Mouse (Mus musculus): ENCODE results near the gene Slc2a3.
"Not testable (repeated sequence)": the region's sequence is repeated elsewhere in the genome, so short reads cannot be mapped to it uniquely, and the experiment has no call there.

Gene Slc2a3

DNA sequence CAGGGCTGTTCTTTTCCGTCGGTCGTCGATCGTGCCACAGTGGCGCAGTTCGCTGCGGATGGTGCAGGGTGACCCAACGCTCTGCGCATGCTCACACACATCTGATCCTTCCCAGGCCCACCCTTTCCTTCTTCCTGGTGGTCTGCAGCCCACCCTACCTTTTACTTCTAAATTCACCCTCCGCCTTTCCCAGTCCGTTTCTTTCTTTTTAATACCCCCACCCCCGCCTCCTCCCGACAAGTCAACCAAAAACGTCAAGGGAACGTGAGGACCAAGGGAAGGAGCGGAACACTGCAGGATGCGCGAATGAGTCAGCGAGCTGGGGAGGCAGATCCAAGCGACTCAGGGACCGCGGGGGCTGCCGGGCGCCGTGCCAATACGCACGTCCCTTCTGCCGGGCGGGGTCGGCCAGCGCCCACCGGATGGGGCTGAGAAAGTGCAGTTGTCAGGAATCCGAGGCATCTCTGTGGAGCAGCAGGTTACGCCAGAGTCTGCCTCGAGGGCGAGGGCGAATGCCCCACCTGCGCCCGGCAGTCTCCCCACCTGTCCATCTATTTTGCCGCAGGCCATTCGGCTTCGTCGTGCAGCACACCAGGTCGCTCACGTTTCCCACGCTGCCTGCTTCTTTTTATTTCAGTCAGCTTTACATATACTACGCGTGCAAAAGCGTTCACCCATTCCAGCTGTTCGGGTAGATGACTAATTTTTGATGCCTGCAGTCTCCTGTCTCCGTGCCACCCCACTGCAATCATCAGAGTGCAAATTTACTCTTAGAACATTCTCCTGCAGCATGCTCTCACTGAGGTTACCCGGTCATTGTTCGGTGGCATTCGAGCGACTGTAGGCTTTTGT is 36.8 kb downstream of the Slc2a3 start:
- DNase-seq (ENCODE audit: extremely low spot score): peak; percentile 85

DNA sequence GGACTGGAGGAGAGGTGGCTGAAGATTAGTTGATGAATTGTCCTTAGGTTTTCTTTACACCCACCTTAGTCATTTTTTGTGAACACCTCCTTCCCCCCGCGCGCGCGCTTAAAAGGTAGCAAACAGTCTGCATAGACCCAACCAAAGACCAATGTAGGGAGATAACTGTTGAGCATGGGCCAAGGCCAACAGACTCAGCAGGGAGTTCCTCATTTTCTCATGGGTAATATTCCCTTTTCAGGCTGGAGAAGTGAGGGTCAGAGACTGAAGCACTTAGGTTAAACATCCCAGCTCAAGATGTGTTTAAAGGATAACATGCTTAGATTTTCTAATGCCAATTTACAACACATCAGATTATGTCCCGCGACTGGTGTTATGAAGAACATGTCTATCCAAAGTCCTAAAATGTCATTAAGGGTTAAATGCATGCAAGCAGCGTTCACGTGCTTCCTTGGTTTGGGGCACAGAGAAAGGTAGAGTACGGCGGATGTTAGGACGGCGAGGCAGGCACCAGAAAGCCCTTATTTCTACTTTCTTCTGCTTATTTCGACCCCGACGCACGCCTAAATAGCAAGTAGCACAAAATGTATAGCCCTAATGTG is 37.5 kb downstream of the Slc2a3 start:
- no peak for DNase-seq (ENCODE audit: extremely low spot score)

DNA sequence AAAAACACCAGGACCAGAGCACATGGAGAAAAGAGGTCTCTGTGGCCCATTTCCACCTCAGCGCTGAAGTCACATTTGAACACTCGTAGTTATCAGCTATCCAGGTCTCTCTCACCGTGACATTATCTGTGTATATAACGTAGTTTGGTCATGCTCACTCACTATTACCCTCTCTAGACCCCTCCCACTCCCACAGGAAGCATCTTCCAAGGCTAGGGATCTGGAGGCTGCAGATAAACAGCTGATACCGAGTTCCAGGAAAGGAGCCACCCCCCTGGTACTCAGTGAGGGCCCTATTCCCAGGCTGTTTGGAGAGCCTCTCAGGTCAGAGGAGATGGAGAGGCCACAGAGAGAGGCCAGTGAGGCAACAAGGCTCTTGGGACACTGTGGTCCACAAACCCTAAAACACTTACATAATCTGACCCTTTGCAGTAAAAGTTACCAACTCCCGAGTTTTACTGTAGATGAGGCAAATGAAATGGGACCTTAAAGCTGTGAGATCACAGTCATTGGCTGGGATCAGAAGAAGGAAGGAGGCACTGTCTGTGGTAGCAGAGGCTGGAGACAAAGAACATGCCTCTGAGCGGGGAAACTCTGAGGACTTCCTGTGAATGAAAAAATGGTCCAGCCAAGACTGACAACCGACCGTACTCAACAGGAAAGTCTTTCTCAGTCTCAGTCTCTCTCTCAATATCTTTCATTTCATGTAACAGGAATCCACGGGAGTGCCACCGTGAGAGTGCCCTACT is 38.3 kb downstream of the Slc2a3 start:
- no peak for DNase-seq (ENCODE audit: extremely low spot score)

DNA sequence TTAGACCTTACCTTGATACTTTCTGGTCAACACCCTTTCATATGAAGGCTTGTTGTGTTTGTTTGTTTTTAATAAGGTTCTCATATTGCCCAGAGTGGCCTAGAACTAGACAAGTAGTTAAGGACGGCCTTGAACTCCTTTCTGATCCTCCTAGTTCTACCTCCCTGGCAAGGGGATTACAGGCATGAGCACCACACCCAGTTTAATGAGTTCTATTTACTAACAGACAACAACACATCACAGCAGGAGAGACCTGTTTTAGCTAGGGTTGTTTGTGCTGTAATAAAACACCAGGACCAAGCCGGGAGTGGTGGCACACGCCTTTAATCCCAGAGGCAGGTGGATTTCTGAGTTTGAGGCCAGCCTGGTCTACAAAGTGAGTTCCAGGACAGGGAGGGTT is 39.0 kb downstream of the Slc2a3 start:
- no peak for DNase-seq (ENCODE audit: extremely low spot score)

DNA sequence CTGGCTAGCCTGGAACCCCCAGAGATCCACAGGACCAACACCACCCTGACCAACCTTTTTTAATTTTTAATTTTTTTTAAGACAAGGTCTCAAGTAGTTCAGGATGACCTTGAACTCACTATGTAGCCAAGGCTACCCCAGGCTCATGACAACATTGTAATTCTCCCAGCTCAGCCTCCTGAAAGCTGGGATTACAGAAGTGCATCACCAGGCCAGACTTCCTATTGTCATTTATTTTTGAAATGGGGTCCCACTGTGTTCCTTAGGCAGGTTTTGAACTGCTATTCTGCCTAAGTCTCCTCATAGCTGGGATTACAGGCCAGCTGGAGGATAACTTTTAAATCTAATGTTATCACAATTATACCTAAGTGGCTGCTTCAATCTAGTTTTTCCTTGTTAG is 39.5 kb downstream of the Slc2a3 start:
- no peak for DNase-seq (ENCODE audit: extremely low spot score)

DNA sequence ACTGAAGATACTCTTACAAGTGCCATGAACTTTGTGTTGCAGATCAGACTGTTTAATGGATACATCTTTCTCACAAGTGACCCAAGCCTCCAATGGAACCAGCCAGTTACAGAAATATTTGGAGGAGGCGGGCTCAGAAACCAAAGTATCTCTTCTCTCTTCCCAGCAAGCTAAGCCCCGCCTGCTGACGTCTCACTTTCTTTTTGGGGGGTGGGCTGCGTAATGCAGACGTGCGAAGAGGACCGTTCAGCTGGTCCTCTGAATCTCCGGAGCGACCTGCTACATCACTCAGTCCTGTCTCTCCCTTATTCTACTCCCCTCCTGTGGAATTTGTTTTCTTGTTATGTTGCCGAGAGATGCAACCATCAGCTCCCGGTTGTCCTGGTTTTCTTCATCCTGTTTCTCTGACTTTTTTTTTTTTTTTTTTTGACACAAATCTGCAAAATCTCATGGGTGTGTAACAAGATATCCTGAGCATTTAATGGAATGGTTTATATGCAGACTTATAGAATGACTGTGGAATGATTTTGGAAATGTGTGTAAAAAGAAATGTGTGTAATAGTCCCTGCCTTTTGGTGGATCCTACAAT is 40.3 kb downstream of the Slc2a3 start:
- peak; percentile 88 for DNase-seq (ENCODE audit: extremely low spot score)

DNA sequence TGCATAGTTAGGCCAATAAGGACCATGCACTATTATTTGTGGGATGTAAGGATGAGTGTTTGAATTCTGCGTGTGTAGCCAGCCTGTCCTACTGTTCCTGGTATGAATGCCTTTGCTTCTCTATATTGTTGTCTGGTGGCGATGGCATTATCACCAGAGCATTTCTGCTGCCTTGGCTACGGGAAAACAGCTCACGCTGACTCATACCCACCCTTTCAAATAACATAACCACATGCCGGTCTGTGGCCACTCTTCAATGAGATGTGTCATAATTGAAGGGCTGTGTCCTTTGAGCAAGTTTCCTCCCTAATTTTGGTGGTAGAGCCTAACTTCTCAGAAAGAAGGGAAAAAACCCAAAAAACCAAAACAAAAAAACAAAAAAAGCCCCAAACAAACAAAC is 42.7 kb downstream of the Slc2a3 start:
- no peak for DNase-seq (ENCODE audit: extremely low spot score)

DNA sequence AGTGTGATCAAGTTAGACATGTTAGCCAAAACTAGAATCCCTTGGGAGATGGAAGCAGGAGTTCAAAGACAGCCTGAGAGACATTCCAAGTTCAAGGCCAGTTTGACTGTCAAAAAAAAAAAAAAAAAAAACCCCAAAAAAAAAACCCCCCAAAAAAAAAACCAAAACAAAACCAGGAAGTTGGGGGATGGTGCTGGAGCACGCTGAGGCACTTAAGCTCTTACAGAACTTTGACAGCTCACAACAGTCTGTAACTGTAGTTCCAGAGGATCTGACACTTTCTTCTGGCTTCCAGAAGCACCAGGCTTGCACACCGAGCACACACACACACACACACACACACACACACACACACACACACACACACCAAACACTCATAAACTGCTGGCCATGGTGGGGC is 45.5 kb downstream of the Slc2a3 start:
- DNase-seq (ENCODE audit: extremely low spot score): no peak

DNA sequence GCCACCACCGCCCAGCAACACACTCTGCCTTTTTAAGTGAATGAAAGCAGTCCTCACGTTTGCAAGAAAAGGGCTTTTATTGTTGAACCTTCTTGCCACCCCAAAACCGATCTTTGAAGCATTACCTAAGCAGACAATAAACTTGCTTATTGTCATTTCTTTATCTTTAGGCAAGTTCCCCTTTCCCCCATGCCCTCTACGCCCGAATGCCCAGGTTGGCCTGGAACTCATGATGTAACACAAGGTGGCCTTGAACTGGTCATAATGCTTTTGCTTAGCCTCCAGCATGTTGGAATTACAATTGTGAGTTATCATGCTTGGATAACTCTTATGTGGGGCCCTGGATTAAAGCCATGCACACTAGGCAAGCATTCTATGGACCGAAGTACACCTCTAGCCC is 50.9 kb downstream of the Slc2a3 start:
- no peak for DNase-seq (ENCODE audit: extremely low spot score)

DNA sequence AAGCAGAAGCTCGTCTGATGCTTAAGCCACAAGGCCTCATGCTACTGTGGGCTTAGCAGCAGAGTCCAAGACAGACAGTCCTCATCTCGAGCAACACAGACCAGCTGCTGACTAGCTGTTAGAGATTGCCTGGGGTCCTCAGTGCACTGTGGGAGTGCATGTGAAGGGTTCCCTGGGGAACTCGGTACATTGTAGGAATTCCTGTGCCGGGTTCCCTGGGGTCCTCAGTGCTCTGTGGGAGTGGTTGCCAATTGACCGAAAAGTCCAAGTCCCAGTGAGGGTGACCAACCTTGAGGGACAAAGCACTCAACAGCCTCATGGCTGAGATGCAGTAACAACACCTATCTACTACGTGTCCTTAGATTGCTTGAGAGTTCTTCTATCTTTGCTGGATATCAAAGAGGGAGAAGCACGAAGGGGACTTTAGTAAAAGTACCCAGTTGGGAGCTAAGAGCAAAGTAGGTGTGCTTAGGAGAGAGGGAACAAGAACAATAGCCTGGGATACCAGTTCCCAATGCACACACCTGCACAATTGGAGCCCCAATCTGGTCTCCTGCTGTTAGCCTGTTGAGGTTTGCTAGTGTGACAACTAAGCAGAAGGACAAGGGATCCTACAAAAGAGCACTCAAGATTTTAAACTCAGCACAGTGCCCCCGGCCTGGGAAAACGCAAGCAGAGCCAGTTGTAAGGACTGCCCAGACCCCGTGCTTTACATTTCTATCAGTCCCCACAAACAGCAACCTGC is 56.8 kb downstream of the Slc2a3 start:
- peak; percentile 15 for DNase-seq (ENCODE audit: extremely low spot score)

DNA sequence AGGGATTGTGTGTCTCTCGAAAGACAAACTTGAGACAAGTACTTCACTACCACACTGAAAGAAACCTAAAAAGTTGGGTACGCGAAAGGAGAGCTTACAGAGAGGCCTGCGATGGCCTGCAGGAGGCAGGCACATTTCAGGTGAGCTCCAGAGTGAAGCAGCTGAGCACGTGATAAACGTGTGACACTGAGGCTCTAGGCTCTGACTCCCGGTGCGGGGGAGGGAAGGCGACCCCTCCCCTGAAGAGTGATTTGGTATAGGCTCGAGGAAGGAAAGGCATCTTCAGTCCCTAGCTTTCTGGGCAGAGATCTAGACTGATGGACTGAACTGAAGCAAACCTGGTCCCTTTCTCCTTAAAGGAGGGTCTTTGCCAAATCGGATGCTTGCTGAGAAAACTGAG is 58.1 kb downstream of the Slc2a3 start:
- peak; percentile 28 for DNase-seq (ENCODE audit: extremely low spot score)

DNA sequence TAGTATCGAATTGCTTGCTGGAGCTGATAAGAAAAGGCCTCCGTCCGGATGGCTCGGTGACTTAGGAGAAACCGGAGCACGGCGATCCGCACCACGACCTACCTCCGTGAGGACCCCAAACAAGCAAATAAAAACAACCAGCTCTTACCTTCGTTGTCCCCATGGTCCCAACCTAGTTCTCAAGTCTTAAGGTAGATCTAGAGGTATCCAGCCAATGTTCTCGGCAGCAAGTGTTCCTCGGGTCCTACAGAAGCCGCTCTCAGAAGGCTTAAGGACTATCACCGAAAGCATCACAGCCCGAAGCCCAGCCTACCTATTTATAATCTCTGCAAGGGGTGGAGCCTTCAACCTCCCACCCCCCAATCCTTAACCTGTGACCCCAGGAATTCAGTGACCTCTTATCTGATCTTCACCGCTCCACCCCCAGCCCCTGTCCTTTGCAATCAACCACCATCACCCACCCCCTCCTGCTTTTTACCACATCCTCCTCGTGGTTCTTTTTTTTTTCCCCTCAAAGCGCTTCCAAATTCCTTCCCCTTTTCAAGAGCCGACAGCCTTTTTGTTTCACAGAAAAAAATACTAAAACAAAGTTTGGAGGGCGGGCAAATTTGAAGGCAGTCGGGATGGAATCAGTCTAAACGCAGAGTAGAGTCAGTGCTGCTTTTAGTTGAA is 59.1 kb downstream of the Slc2a3 start:
- DNase-seq (ENCODE audit: extremely low spot score): peak; percentile 76

DNA sequence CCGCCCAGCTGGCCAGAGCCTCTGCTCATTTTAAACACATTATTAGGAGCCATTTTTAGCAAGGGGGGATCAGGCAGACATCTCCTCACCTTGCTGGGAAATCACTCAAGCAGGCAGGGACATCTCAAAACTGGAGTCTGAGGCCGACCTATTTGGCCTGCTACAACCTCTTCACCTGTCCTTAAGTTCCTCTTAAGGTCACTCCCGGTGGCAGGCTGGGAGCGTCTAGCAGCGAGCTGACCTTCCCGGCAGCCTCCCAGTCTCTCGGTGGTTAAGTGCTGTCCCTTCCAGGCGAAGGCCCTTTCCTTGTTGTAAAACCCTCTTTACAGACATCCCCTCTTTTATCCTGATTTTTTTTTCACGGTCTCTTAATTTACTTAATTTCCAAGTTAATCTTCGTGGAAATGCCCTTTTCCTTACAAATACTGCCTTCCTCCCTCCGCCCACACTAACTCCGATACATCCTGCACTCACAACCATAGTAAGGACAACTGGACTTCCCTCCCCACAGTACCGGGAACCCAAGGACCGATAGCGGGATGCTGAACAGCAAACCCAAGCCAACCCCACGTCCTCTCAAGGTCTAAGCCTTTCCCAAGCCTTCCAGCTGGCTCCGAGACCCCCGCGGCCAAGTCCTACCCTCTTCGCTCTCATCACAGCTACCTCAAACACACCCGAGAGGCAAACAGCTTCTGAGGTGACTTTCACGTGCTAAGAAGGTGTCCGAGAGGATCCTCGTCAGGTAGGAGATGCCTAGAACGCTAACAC is 59.8 kb downstream of the Slc2a3 start:
- DNase-seq (ENCODE audit: extremely low spot score): peak; percentile 45

DNA sequence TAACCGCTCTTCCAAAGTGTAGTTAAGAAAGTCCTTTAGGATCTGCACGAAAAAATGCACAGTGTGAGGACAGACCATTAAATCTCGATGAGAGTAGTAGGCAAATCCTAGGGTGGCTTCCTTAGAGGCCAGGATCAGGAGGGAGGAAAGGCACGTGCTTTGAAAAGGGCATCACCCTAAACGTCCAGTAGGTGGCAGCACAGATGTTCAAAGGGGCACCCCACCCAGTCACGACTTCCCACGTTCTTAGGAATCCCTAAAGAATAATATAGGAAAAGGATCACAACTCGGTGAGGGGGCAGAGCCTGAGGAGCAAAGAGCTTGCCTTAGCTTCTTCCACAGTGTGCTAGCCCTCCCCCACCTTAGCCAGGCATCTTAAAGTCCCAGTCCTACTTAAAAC is 61.5 kb downstream of the Slc2a3 start:
- DNase-seq (ENCODE audit: extremely low spot score): peak; percentile 81

DNA sequence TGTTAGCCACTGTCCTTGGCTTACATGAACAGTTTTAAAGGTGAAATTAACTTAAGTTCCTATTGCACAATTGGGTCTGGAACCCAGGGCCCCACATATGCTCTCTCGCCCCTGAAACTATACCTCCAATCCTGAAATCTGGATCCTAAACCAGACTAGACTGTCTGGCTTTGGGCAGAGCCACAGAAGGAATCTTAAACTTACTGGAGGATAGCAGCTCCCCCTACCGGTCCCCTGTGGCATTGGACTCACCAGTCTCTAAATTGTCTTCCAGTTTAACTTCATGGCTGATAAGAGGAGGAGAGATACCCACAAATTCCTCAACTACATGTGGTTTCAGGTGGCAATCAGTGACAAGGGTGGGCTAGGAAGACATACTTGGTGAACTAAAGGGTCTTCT is 81.5 kb downstream of the Slc2a3 start:
- DNase-seq (ENCODE audit: extremely low spot score): peak; percentile 63

DNA sequence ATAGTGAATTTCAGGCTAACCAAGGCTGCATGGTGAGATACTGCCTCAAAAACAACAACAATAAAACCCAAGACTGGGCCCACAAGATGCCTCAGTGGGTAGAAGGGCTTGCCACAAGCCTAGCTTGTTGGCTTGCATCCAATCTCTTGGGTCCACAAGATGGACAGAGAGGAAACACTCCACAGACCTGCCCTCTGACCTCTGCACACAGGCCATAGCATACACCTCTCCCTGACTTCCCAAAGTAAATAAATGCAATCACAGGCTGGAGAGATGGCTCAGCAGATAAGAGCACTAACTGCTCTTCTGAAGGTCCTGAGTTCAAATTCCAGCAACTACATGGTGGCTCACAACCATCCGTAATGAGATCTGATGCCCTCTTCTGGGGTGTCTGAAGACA is 83.2 kb downstream of the Slc2a3 start:
- not testable (repeated sequence) for DNase-seq (ENCODE audit: extremely low spot score)

DNA sequence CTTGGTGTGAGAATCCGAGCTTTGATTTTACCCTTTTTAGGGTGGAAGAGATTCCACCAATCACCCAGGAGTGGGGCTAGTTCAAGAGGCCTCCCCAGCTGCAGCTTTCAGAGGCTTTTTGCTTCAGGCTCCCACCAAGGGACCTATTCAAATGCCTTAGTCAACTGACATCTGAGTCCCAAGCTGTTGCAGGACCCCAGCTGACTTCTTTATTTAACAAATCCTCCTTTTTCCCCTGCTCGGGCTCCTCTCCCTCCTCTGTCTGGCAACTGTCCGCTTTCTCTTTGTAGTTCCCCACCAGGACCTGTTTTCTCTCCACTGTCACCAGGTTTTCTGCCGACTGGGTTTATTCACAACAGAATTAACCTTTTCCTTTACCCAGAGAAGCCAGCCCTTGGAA is 85.6 kb downstream of the Slc2a3 start:
- DNase-seq (ENCODE audit: extremely low spot score): no peak

DNA sequence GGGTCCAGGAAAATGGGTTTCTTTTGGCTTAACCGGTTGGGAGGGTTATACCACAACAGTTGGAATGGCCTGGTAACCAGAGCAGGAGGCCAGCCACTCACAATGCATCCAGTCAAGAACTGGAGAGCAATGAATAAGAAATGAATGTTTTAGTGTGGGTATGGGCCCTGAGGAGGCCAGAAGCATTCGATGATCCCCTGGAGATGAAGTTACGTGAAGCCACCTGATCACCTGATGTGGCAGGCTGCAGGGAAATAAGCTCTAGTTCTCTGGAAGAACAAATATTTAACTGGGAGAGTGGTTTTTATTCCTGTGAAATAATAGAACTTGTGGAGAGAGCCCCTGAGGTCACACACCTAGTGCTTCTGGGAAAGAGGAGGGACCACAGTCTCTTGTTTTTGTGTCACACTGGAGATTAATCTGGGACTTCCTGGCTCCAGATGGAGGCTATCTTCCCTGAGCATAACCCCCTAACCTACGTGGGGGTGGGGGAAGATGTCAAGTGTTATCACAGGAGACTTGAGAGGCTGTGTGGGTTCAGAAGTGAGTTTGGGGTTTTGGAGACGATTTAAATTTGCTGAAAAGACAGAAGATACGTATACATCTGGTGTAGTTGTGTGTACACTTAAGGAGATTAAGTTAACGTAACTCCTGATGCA is 86.6 kb downstream of the Slc2a3 start:
- DNase-seq (ENCODE audit: extremely low spot score): no peak

DNA sequence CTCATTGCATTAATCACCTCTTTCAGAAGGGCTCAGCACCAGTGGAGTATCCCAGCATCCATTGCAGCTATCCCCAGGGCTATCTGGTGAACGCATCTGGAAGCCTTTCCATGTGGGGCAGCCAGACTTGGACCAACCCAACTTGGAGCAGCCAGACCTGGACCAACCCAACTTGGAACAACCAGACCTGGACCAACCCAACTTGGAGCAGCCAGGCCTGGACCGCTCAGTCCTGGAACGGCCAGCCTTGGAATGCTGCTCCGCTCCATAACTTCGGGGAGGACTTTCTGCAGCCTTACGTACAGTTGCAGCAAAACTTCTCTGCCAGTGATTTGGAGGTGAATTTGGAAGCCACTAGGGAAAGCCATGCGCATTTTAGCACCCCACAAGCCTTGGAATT is 88.3 kb downstream of the Slc2a3 start:
- not testable (repeated sequence) for DNase-seq (ENCODE audit: extremely low spot score)

DNA sequence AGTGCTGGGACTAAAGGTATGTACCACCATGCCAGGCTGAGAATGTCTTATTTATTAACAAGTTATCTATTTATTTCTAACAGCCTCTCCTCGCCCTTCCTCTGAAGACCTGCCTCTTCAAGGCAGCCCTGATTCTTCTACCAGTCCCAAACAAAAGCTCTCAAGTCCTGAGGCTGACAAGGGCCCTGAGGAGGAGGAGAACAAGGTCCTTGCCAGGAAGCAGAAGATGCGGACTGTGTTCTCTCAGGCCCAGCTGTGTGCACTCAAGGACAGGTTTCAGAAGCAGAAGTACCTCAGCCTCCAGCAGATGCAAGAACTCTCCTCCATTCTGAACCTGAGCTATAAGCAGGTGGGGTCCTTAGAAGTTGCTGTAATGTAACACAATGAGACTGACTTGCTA is 90.0 kb downstream of the Slc2a3 start:
- DNase-seq (ENCODE audit: extremely low spot score): no peak

Measured in embryo, embryonic 9.5 days (tissue).